Mouse (Mus musculus): ENCODE measurements at regions not wholly inside any gene's neighbourhood (a gene's known extent, or its start where the extent isn't known, plus 50 kb on each side); places are given as distances from the start of the nearest gene placed in this dataset.

GRCm38 (mm10) chr12:73830122-73830521 lies 71.1 kb upstream of the Hif1a start:
- no peak for DNase-seq (ENCODE audit: low spot score in 2 of 2)

GRCm38 (mm10) chr12:73830551-73831203 lies 70.5 kb upstream of the Hif1a start:
- no peak for DNase-seq (ENCODE audit: low spot score in 2 of 2)

- DNase-seq (ENCODE audit: low spot score in 2 of 2) = no peak
These were observed 70.0 kb upstream of the Hif1a start for GRCm38 (mm10) chr12:73831204-73831595.

GRCm38 (mm10) chr12:73831637-73832385 lies 69.4 kb upstream of the Hif1a start:
- DNase-seq (ENCODE audit: low spot score in 2 of 2) = no peak

- peak in 1 of 2 experiments; percentile 28 for DNase-seq (ENCODE audit: low spot score in 2 of 2)
These were observed 68.4 kb upstream of the Hif1a start for GRCm38 (mm10) chr12:73832789-73833188.

GRCm38 (mm10) chr12:73836132-73836531 lies 65.0 kb upstream of the Hif1a start:
- DNase-seq (ENCODE audit: low spot score in 2 of 2) = no peak

- DNase-seq (ENCODE audit: low spot score in 2 of 2) = no peak
These were observed 64.1 kb upstream of the Hif1a start for GRCm38 (mm10) chr12:73837036-73837435.

GRCm38 (mm10) chr12:73837921-73838320 lies 63.3 kb upstream of the Hif1a start:
- DNase-seq (ENCODE audit: low spot score in 2 of 2) = no peak

GRCm38 (mm10) chr12:73838330-73838729 lies 62.8 kb upstream of the Hif1a start:
- no peak for DNase-seq (ENCODE audit: low spot score in 2 of 2)

- no peak for DNase-seq (ENCODE audit: low spot score in 2 of 2)
These were observed 59.0 kb upstream of the Hif1a start for GRCm38 (mm10) chr12:73842000-73842675.

GRCm38 (mm10) chr12:73844782-73845181 lies 56.4 kb upstream of the Hif1a start:
- DNase-seq (ENCODE audit: low spot score in 2 of 2) = no peak

GRCm38 (mm10) chr12:73846672-73847071 lies 54.5 kb upstream of the Hif1a start:
- no peak for DNase-seq (ENCODE audit: low spot score in 2 of 2)

- DNase-seq (ENCODE audit: low spot score in 2 of 2) = no peak
These were observed 53.8 kb upstream of the Hif1a start for GRCm38 (mm10) chr12:73847336-73847735.

- DNase-seq (ENCODE audit: low spot score in 2 of 2) = no peak
These were observed 50.3 kb upstream of the Hif1a start for GRCm38 (mm10) chr12:73850831-73851230.

Data from gastrocnemius, postnatal 4 days (tissue).